Mouse (Mus musculus) heart, postnatal 36 days (tissue): ENCODE results near the gene Ipo13. TPM values are rescaled to one million over a fixed set of nuclear protein-coding genes. Genes with fewer than 3 reads are reported as not detected.

Experiments
- DNase-seq, 2 experiments: peaks; one replicate each; pipeline ENCODE4 v3.0.0; 2021 to 2022
- intact Hi-C: fragments of 180-260 bp; cut with DNase I; formaldehyde crosslinking; loops from one replicate; pipeline ENCODE4 v1.15.1; 2025
- total RNA-seq, 2 experiments: library from RNA; stranded (reverse); gene quantifications; 2 replicates each; pipeline ENCODE4 v1.2.3; 2021

Gene Ipo13
- total RNA-seq, 2 experiments from 2014 or later, result 74.0 to 80.7 TPM

GRCm38 (mm10) chr4:117916386-117916785, 1.6 kb upstream of the Ipo13 start:
- no peak for DNase-seq
- intact Hi-C loops, result loop anchor here (5.0 kb wide), 1 partner anchor 79 kb away; no protein-coding TSS in a partner anchor

GRCm38 (mm10) chr4:117915489-117916105, 798 bp upstream of the Ipo13 start:
- DNase-seq, result no peak
- intact Hi-C loops, result loop anchor here (1.0 to 5.0 kb wide), 2 partner anchors 23 to 78 kb away; partner anchors contain the start of gene Dph2

DNA sequence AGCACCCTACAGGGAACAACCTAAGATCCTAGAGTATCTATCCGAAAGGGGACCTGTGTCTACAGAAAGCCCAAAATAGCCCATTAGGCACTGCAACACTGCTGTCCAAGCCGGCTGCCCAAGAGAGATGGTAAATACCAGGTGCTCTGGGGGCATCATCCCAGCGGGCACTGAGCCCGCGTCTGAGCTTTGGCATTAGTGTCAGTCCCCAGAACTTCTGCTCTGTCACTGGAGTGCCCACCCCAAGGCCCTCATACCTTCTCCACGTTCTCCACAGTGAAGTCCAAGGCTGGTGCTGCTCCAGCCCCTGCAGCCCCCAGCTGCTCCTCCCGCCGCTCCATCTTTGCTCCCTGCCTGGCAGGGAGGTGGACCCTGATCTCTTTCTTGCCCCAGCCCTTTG, 768 bp downstream of the Ipo13 start:
- intact Hi-C loops, result no loop called here
- DNase-seq, result no peak

- DNase-seq, result peak in 1 of 2 experiments; percentile 31
- intact Hi-C loops, result no loop called here
Measured at GRCm38 (mm10) chr4:117913421-117913820, 1.4 kb downstream of the Ipo13 start.

- intact Hi-C loops, result no loop called here
- DNase-seq, result no peak
Measured at GRCm38 (mm10) chr4:117912685-117913273, 2.0 kb downstream of the Ipo13 start.

- intact Hi-C loops, result no loop called here
- no peak for DNase-seq
Measured at GRCm38 (mm10) chr4:117912131-117912561, 2.7 kb downstream of the Ipo13 start.

DNA sequence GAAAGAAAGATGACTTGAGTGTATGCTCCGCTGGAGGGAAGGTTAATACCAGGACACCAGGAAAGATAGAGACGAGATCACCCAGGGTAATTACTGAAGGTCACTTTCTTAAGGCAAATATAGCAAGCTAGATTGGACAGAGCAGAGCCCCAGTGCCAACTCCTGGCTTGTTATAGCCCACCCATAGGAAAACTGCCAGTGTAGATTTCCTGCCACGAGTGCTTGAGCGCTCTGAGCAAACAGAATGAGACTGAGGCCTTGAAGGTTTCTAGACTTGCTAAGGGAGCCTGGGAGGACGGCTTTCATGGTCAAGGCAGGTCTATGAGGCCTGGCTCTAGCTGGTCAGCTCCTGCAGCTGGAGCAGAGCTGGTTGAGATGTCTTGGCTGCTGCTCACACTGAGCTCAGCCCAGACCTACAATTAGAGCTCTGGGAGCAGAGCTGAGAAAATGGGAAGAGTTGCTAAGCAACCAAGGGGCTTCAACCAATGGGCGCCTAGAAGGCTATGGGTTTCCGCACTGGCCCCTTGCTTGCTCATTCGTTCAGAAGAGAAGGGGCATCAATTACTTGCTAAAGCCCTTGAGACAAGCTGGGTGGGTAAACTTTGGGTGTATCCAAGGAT, 5.9 kb downstream of the Ipo13 start:
- intact Hi-C loops, result no loop called here
- DNase-seq, result no peak

- intact Hi-C loops, result no loop called here
Measured at GRCm38 (mm10) chr4:117906196-117906595, 8.6 kb downstream of the Ipo13 start.

GRCm38 (mm10) chr4:117904761-117905160, 10.0 kb downstream of the Ipo13 start:
- intact Hi-C loops, result no loop called here
- DNase-seq, result no peak

More at GRCm38 (mm10) chr4:117906196-117906595, 8.6 kb downstream of the Ipo13 start:
- DNase-seq, result no peak

GRCm38 (mm10) chr4:117904094-117904493, 10.7 kb downstream of the Ipo13 start:
- DNase-seq, result no peak
- intact Hi-C loops, result no loop called here

- DNase-seq, result no peak
- intact Hi-C loops, result no loop called here
Measured at GRCm38 (mm10) chr4:117898111-117898510, 16.7 kb downstream of the Ipo13 start.

GRCm38 (mm10) chr4:117896031-117896430, 18.8 kb downstream of the Ipo13 start:
- no peak for DNase-seq
- intact Hi-C loops, result no loop called here

GRCm38 (mm10) chr4:117895339-117895738, 19.5 kb downstream of the Ipo13 start:
- intact Hi-C loops, result no loop called here

DNA sequence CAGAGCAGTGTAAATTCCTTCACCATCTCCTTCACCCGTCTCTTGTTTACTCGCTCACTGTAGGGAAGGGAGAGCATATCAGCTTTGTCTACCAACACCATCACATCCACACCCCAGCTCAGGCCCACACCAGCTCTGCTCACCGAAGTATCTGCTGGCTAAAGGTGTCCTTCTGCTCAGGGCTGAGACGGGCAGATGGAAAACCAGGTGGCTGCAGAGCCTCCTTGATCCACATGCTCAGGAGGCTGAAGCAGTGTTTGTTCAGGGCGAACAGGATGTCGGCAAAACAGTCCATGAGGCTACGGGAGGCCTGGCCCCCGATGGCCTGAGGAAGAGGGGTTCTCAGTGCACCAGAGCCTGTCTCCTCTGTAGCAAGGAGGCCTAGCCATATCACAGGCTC, 20.2 kb downstream of the Ipo13 start:
- intact Hi-C loops, result no loop called here
- no peak for DNase-seq

More at GRCm38 (mm10) chr4:117895339-117895738, 19.5 kb downstream of the Ipo13 start:
- DNase-seq, result no peak

DNA sequence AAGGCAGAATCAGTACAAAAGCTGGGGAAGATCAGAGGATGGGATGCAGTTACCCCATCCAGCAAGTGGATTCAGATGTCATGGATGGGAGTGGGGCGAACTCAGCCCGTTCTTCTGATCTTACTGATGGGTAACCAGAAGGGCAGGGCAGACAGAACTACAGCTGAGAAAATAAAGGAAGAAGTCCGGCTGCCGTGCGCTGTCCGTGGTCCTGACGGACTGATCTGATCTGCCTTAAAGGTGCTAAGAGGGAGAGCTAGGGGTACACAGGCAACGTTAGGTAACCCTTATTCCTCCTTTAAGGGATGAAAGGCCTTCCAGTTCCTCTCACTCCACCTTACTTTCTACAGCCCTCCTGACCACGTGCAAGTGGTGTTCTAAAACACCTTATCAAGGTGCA, 21.4 kb downstream of the Ipo13 start:
- DNase-seq, result peak; percentile 61 to 73
- intact Hi-C loops, result no loop called here

DNA sequence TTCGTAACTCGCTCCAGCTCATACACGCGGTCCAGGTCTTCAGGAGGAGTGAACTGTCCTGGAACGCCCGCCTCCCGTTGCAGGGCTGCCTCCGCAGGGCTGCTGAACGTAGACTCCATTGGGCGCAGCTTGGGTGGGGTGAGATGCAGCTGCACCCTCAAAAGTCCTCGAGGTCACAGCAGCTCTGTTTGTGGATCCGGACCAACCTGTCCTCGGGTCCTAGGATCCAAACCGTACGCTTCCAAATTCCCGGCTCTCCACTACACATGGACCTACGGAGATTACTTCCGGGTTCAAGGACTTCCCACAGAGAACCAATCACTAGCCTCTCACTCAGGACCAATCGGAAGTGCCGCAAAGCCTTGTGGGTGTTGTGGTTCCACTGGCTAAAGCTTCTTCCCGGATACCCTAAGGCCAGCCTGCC, 23.0 kb downstream of the Ipo13 start, which contains the start of gene Dph2:
Gene Dph2 (minus strand): TSS at position 295 of the 424 bp plus-strand sequence.
- intact Hi-C loops, result loop anchor here (1.0 kb wide), 1 partner anchor 24 kb away; no protein-coding TSS in a partner anchor

GRCm38 (mm10) chr4:117890750-117891149, 24.0 kb downstream of the Ipo13 start:
- DNase-seq, result no peak
- intact Hi-C loops, result no loop called here

More for the DNA sequence above, 23.0 kb downstream of the Ipo13 start, which contains the start of gene Dph2:
- peak; percentile 75 to 78 for DNase-seq

DNA sequence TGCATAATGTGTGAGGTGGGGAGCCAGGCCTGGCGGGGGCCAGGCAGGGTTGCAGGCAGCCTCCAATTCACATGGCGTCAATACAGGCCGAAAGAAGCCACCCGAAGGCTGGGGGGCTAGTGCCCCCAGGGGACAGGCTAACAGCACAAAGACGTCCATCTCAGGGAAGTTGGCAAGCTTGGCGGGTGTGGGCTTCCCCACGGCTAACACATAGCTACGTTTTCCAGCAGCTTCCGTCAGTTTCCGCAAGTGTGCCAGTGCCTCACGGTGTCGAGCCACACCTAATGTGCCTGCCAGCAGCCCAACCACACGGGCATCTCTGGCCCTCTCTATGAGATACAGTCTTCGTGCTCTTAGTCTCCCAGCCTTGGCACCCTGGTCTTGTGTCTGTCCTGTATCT, 24.8 kb downstream of the Ipo13 start:
- intact Hi-C loops, result no loop called here
- DNase-seq, result no peak

DNA sequence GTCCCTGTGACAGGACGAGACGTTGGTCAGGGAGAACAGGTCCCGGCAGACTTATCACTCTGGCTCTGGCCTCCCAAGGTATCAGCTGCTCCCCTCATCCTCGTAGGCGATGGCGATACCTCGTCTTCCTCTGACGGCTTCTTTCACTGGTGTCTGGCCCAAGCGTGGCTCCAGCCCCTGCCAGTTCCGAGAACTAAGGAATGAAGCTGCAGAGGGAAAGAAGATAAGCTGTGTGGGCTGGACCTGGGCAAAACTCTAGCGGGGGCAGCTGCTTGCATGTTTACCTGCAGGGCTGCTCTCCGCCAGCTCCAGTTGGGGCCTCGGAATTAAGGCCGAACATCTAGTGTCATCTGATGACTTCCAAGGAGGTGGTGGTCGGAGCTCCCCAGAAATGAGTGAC, 25.3 kb downstream of the Ipo13 start:
- DNase-seq, result no peak
- intact Hi-C loops, result no loop called here

- intact Hi-C loops, result no loop called here
- no peak for DNase-seq
Measured at GRCm38 (mm10) chr4:117887920-117888319, 26.9 kb downstream of the Ipo13 start.

DNA sequence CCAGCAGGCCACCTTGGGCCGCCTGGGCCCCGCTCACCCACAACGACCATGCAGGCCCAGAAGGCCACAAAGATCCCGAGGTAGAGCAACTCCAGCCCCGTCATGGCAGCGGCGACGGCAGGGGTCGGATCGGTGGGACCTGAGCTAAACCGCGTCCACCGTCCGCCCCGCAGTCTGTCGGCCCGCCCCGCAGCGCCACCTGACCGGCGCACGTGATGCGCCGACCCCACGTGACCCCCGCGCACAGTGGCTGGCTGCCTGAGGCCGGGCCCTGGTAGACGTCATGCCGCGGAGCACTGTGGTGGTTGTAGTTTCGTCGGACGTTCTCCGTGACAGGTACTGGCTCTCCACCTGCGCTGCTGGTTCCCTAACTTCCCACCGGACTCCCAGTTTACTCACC, 27.7 kb downstream of the Ipo13 start, which contains the start of gene Atp6v0b:
Gene Atp6v0b (minus strand): TSS at position 201 of the 400 bp plus-strand sequence.
- peak; percentile 92 to 94 for DNase-seq
- intact Hi-C loops, result no loop called here
